Mouse (Mus musculus): ENCODE measurements around the gene Trpv6. TPM values are rescaled to one million over a fixed set of nuclear protein-coding genes. Genes with fewer than 3 reads are reported as not detected.

The Trpv6 gene
- polyA plus RNA-seq, 1 experiment: 0.09 TPM

GRCm38 (mm10) chr6:41676530-41676929 lies 40.3 kb upstream of the Trpv6 start:
- TF ChIP-seq MYOD1 (IDR thresholded peaks at IDR 0.05; ENCODE audit: control insufficient read depth, insufficient read length, low read depth): no peak
- TF ChIP-seq FOSL1 (IDR thresholded peaks at IDR 0.05; ENCODE audit: insufficient read depth, low read length, poor library complexity, severe bottlenecking): no peak
- no peak for TF ChIP-seq CEBPB (IDR thresholded peaks at IDR 0.05; ENCODE audit: low read depth)
- TF ChIP-seq MYOG (IDR thresholded peaks at IDR 0.05; ENCODE audit: control insufficient read depth, extremely low read depth, insufficient read length): no peak
- TF ChIP-seq CTCF (IDR thresholded peaks at IDR 0.05; ENCODE audit: control insufficient read depth, insufficient read depth, insufficient read length): no peak
- TF ChIP-seq MAX (IDR thresholded peaks at IDR 0.05): no peak
- TF ChIP-seq USF1 (IDR thresholded peaks at IDR 0.05; ENCODE audit: low read depth): no peak
- H3K79me3 ChIP-seq (ENCODE audit: low read depth): no peaks in the 10 kb centered on the region
- no peaks in the 10 kb centered on the region for H3K79me2 ChIP-seq (ENCODE audit: control insufficient read depth, insufficient read depth)
- H3ac ChIP-seq (ENCODE audit: control insufficient read depth, insufficient read length, low read depth): no peak overlapping the region
- H3K27me3 ChIP-seq (ENCODE audit: control insufficient read depth, insufficient read depth, insufficient read length): peaks cover 7% of the 10 kb centered on the region
- no peaks in the 10 kb centered on the region for H3K36me3 ChIP-seq (ENCODE audit: control insufficient read depth, insufficient read depth)
- H3K4me3 ChIP-seq (ENCODE audit: insufficient read depth, poor library complexity, severe bottlenecking): no peak overlapping the region

GRCm38 (mm10) chr6:41662320-41662719 lies 26.1 kb upstream of the Trpv6 start:
- no peaks in the 10 kb centered on the region for H3K36me3 ChIP-seq (ENCODE audit: control insufficient read depth, insufficient read depth)
- no peaks in the 10 kb centered on the region for H3K79me3 ChIP-seq (ENCODE audit: low read depth)
- H3K4me3 ChIP-seq (ENCODE audit: insufficient read depth, poor library complexity, severe bottlenecking): no peak overlapping the region
- TF ChIP-seq FOSL1 (IDR thresholded peaks at IDR 0.05; ENCODE audit: insufficient read depth, low read length, poor library complexity, severe bottlenecking): no peak
- no peak for TF ChIP-seq MYOD1 (IDR thresholded peaks at IDR 0.05; ENCODE audit: control insufficient read depth, insufficient read length, low read depth)
- no peak for TF ChIP-seq CEBPB (IDR thresholded peaks at IDR 0.05; ENCODE audit: low read depth)
- TF ChIP-seq MYOG (IDR thresholded peaks at IDR 0.05; ENCODE audit: control insufficient read depth, extremely low read depth, insufficient read length): no peak
- no peak for TF ChIP-seq MAX (IDR thresholded peaks at IDR 0.05)
- no peak overlapping the region for H3ac ChIP-seq (ENCODE audit: control insufficient read depth, insufficient read length, low read depth)
- no peaks in the 10 kb centered on the region for H3K79me2 ChIP-seq (ENCODE audit: control insufficient read depth, insufficient read depth)
- H3K27me3 ChIP-seq (ENCODE audit: control insufficient read depth, insufficient read depth, insufficient read length): no peaks in the 10 kb centered on the region

- TF ChIP-seq CEBPB (IDR thresholded peaks at IDR 0.05; ENCODE audit: low read depth) (no peak), USF1 (IDR thresholded peaks at IDR 0.05; ENCODE audit: low read depth) (no peak), CTCF (IDR thresholded peaks at IDR 0.05; ENCODE audit: control insufficient read depth, insufficient read depth, insufficient read length) (no peak), MYOD1 (IDR thresholded peaks at IDR 0.05; ENCODE audit: control insufficient read depth, insufficient read length, low read depth) (no peak), FOSL1 (IDR thresholded peaks at IDR 0.05; ENCODE audit: insufficient read depth, low read length, poor library complexity, severe bottlenecking) (no peak), MYOG (IDR thresholded peaks at IDR 0.05; ENCODE audit: control insufficient read depth, extremely low read depth, insufficient read length) (no peak), MAX (IDR thresholded peaks at IDR 0.05) (no peak)
- Histone ChIP-seq H3K27me3 (ENCODE audit: control insufficient read depth, insufficient read depth, insufficient read length) (no peaks in the 10 kb centered on the region), H3ac (ENCODE audit: control insufficient read depth, insufficient read length, low read depth) (no peak overlapping the region), H3K4me3 (ENCODE audit: insufficient read depth, poor library complexity, severe bottlenecking) (no peak overlapping the region), H3K79me2 (ENCODE audit: control insufficient read depth, insufficient read depth) (no peaks in the 10 kb centered on the region), H3K36me3 (ENCODE audit: control insufficient read depth, insufficient read depth) (no peaks in the 10 kb centered on the region), H3K79me3 (ENCODE audit: low read depth) (no peaks in the 10 kb centered on the region)
Observed at GRCm38 (mm10) chr6:41658487-41658886, 22.3 kb upstream of the Trpv6 start.

- no peak overlapping the region for H3ac ChIP-seq (ENCODE audit: control insufficient read depth, insufficient read length, low read depth)
- no peaks in the 10 kb centered on the region for H3K79me2 ChIP-seq (ENCODE audit: control insufficient read depth, insufficient read depth)
- no peaks in the 10 kb centered on the region for H3K27me3 ChIP-seq (ENCODE audit: control insufficient read depth, insufficient read depth, insufficient read length)
- no peaks in the 10 kb centered on the region for H3K36me3 ChIP-seq (ENCODE audit: control insufficient read depth, insufficient read depth)
- no peak overlapping the region for H3K4me3 ChIP-seq (ENCODE audit: insufficient read depth, poor library complexity, severe bottlenecking)
- no peaks in the 10 kb centered on the region for H3K79me3 ChIP-seq (ENCODE audit: low read depth)
- TF ChIP-seq CTCF (IDR thresholded peaks at IDR 0.05; ENCODE audit: control insufficient read depth, insufficient read depth, insufficient read length) (no peak), MYOG (IDR thresholded peaks at IDR 0.05; ENCODE audit: control insufficient read depth, extremely low read depth, insufficient read length) (no peak), FOSL1 (IDR thresholded peaks at IDR 0.05; ENCODE audit: insufficient read depth, low read length, poor library complexity, severe bottlenecking) (no peak), MYOD1 (IDR thresholded peaks at IDR 0.05; ENCODE audit: control insufficient read depth, insufficient read length, low read depth) (no peak), USF1 (IDR thresholded peaks at IDR 0.05; ENCODE audit: low read depth) (no peak), CEBPB (IDR thresholded peaks at IDR 0.05; ENCODE audit: low read depth) (no peak), MAX (IDR thresholded peaks at IDR 0.05) (no peak)
Observed at GRCm38 (mm10) chr6:41654648-41655047, 18.4 kb upstream of the Trpv6 start.

GRCm38 (mm10) chr6:41653173-41653572 lies 17.0 kb upstream of the Trpv6 start:
- TF ChIP-seq USF1 (IDR thresholded peaks at IDR 0.05; ENCODE audit: low read depth) (no peak), MYOG (IDR thresholded peaks at IDR 0.05; ENCODE audit: control insufficient read depth, extremely low read depth, insufficient read length) (no peak), CTCF (IDR thresholded peaks at IDR 0.05; ENCODE audit: control insufficient read depth, insufficient read depth, insufficient read length) (no peak), MAX (IDR thresholded peaks at IDR 0.05) (no peak), MYOD1 (IDR thresholded peaks at IDR 0.05; ENCODE audit: control insufficient read depth, insufficient read length, low read depth) (no peak), FOSL1 (IDR thresholded peaks at IDR 0.05; ENCODE audit: insufficient read depth, low read length, poor library complexity, severe bottlenecking) (no peak), CEBPB (IDR thresholded peaks at IDR 0.05; ENCODE audit: low read depth) (no peak)
- H3ac ChIP-seq (ENCODE audit: control insufficient read depth, insufficient read length, low read depth): no peak overlapping the region
- H3K4me3 ChIP-seq (ENCODE audit: insufficient read depth, poor library complexity, severe bottlenecking): no peak overlapping the region
- no peaks in the 10 kb centered on the region for H3K79me3 ChIP-seq (ENCODE audit: low read depth)
- H3K36me3 ChIP-seq (ENCODE audit: control insufficient read depth, insufficient read depth): no peaks in the 10 kb centered on the region
- H3K27me3 ChIP-seq (ENCODE audit: control insufficient read depth, insufficient read depth, insufficient read length): no peaks in the 10 kb centered on the region
- H3K79me2 ChIP-seq (ENCODE audit: control insufficient read depth, insufficient read depth): no peaks in the 10 kb centered on the region

GRCm38 (mm10) chr6:41646672-41647071 lies 10.5 kb upstream of the Trpv6 start:
- Histone ChIP-seq H3K27me3 (ENCODE audit: control insufficient read depth, insufficient read depth, insufficient read length) (peaks cover 8% of the 10 kb centered on the region), H3K36me3 (ENCODE audit: control insufficient read depth, insufficient read depth) (no peaks in the 10 kb centered on the region), H3K79me2 (ENCODE audit: control insufficient read depth, insufficient read depth) (no peaks in the 10 kb centered on the region), H3K79me3 (ENCODE audit: low read depth) (no peaks in the 10 kb centered on the region), H3K4me3 (ENCODE audit: insufficient read depth, poor library complexity, severe bottlenecking) (no peak overlapping the region), H3ac (ENCODE audit: control insufficient read depth, insufficient read length, low read depth) (no peak overlapping the region)
- TF ChIP-seq CEBPB (IDR thresholded peaks at IDR 0.05; ENCODE audit: low read depth): no peak
- TF ChIP-seq USF1 (IDR thresholded peaks at IDR 0.05; ENCODE audit: low read depth): no peak
- no peak for TF ChIP-seq MYOG (IDR thresholded peaks at IDR 0.05; ENCODE audit: control insufficient read depth, extremely low read depth, insufficient read length)
- TF ChIP-seq FOSL1 (IDR thresholded peaks at IDR 0.05; ENCODE audit: insufficient read depth, low read length, poor library complexity, severe bottlenecking): no peak
- no peak for TF ChIP-seq MAX (IDR thresholded peaks at IDR 0.05)
- TF ChIP-seq CTCF (IDR thresholded peaks at IDR 0.05; ENCODE audit: control insufficient read depth, insufficient read depth, insufficient read length): no peak
- TF ChIP-seq MYOD1 (IDR thresholded peaks at IDR 0.05; ENCODE audit: control insufficient read depth, insufficient read length, low read depth): no peak
